Mouse (Mus musculus): ENCODE data around the gene Lin9.
"Not testable (repeated sequence)": the region's sequence is repeated elsewhere in the genome, so short reads cannot be mapped to it uniquely, and the experiment has no call there.

Gene Lin9

DNA sequence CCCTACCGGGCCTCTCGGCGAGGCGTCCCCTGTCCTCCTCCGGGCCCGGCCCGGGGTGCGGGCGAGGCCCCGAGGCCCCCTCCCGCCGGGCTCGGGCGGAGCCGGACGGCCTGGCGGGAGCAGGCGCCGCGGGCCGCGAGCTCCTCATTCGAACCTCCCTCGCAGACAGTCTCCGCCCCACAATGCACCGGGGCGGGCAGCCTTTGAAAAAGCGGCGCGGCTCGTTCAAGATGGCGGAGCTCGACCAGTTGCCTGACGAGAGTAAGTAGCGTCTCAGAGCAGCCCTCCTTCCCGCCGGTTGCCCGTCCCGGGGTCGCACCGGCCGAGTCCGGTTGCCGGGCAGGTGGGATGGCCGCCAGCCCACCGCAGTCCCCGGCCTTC lies at the start of gene Lin9:
Lin9 (plus strand) TSS at position 14 of the 381 bp plus-strand sequence.
- peak; percentile 91 for DNase-seq

DNA sequence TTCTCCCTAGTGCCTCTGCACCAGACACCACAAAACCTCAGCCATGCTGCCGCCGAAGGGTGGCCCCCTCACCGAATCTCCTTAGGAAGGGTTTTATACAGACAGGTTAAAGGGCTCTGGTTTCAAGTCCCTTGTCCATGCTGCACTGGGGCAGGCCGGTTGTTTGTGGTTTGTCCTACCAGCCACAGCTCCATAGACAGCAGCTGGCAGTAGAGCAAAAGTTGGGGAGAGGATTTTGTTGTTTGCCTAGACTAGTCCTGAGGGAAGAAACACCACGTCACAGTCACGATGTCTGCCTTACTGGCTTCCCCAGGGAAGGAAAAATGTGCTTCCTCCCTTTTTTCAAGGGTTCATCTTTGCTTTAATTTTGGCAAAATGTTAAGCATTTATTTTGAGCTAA lies 40.4 kb upstream of the Lin9 start:
- DNase-seq = no peak

DNA sequence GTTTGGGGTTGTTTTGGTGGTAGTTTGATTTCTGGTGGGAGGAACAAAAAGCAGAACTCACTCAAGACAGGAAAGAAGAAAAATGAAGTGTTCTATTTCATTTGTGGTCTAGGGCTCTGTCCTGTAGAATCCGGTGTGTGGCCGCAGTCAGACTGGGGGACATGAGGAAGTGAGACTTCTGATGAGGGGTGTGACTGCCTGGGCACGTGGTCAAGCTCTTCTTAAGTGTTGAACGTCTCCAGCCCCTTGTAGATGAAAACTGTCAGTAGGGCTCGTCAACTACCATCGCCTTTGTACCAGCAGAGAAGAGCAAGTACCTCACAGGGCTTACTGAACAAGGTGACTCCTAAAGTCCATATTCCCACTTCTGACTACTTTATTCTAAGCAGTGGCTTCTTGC lies 39.1 kb upstream of the Lin9 start:
- DNase-seq = no peak

DNA sequence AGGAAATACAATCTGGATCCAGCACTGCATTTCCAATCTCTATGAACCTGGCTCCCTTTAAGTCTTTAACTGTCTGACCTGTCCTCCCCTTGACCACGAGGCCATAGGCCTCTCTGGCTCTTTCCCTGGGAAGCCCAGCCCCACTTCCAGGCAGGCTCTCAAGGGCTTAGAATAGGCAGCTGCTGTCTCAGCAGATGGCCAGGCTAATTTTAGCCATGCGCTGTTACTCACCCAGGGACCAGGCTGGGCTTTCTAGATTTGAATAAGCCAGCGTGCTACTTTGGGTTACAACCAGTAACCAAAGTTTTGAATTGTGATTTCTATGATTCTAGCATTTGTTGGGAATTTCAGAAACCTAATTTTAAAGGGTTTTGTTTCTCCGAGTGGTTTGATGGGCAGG lies 36.4 kb upstream of the Lin9 start:
- DNase-seq = peak; percentile 87

DNA sequence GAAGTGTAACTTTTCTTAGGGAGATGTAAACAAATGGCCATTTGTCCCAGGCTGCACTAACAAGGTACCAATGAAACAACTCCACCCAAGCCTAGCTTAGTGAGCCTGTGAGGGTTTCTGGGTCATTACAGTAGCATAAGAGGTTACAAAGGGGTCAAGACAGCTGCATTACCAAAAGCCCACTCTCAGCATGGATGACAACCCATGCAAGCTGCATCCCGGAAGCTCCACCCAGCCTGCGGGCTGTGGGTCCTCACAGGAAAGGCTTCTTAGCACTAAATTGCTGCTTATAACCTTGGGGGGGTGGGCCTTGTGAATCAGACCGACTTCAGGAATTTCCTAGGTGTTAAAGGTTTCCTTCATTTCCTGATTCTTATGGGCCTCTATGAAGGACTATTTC lies 34.8 kb upstream of the Lin9 start:
- no peak for DNase-seq

DNA sequence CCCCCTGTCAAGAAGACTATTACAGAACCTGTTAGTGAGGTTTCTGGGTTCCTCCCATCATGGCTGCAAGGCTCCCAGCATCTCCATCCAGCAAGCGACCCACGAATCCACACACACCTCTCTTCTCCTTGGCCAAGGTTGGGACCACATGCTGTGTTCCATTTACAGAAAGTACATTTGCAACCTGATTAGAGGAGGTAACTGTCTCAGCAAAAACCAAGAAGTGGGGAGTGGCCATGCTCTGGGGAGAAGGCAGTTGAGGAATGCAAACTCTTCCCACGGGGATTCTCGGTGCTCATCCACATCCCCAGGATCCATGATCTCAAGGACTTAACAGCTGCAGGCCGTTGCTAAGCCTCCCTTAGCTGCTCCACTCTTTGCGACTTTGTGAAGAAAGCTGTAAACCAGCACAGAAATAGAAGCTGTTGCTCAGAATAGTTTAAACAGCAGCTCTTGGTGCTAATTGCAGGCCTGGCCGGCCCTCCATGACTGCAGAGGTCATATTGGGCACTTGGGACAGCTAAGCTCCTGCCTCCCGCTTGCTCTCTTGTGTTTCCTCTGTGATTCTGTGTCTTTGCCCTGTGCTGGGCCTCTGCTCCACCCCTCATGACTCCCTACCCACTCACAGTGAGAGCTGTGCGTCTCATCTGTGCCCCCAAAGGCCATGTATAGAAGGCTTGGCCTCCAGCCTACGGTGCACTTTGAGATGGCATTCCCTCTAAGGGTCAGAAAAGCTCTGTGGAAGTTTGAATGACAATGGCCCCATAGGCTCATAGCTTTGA lies 34.0 kb upstream of the Lin9 start:
- no peak for DNase-seq

DNA sequence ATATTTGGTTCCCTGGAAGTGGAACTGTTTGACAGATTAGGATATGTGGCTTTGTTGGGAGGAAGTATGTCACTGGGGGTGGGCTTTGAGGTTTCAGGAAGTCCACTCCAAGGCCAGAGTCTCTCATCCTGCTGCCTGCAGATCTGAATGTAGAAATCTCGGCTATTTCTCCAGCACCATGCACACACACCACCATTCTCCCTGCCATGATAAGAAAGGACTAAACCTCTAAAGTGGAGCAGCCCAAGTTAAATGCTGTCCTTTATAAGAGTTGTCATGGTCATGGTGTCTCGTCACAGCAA lies 33.4 kb upstream of the Lin9 start:
- no peak for DNase-seq

DNA sequence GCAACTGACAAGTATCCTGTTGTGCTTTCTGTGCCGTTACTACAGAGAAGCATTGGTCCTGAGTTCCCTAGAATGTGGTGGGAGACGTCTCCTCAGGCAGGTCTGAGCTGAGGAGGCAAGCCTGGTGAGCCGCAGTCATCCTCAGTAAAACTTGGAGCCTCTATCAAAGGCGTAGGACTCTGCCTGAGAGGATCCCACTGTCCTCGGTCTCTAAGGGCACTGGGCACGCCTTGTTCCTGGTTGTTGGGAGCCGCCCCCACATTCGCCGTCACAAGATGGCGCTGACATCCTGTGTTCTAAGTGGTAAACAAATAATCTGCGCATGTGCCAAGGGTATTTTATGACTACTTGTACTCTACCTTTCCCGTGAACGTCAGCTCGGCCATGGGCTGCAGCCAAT lies 29.1 kb upstream of the Lin9 start:
- DNase-seq = not testable (repeated sequence)

DNA sequence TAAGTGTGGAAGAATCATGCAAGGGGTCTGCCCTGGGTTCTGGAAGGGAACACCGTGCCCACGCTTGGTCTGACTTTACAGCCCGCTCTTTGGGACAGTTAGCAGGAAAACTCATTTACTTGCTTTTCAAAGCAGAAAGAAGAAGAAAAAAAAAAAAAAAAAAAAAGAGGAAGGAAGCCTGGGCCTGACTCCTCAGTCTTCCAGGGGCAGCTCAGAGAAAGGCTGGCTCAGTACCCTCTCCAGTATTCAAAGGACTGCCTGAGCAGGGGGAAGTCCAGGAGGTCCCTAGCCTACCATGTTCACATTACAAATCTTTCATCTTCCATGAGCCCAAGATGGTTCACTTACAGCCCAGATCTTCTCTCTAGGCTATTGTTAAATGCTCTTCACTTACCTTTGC lies 24.2 kb upstream of the Lin9 start:
- no peak for DNase-seq

DNA sequence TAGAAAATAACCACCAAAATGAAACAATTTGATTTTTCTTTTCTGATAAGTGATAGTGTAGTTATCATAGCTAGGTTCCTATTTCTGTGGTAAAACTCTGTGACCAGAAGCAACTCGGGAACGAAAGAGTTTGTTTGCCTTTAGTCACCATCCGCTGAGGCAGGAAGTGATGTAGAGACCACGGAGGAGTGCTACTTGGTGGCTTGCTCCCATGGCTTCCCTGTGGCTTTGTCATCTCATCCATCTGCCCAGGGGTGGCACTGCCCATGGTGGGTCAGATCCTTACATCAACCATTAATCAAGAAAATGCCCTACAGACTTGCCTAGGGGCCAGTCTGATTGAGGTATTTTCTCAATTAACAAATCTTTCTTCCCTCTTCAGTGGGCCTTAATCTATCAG lies 18.6 kb upstream of the Lin9 start:
- no peak for DNase-seq

DNA sequence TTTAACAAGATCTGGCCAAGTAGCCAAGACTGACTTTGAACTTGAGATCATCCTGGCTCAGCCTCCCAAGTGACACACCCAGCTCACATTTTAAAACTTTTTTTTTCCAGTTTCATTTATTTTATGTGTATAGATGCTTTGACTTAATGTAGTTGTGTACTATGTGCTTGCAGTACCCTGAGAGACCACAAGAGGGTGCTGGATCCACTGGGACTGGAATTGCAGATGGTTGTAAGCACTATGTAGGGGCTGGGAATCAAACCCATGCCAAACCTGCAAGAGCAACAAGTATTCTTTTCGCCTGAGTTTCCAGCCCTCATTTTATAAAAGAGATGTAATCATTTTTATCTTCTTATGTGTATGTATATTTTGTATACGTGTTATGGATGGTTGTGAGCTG lies 17.0 kb upstream of the Lin9 start:
- no peak for DNase-seq

DNA sequence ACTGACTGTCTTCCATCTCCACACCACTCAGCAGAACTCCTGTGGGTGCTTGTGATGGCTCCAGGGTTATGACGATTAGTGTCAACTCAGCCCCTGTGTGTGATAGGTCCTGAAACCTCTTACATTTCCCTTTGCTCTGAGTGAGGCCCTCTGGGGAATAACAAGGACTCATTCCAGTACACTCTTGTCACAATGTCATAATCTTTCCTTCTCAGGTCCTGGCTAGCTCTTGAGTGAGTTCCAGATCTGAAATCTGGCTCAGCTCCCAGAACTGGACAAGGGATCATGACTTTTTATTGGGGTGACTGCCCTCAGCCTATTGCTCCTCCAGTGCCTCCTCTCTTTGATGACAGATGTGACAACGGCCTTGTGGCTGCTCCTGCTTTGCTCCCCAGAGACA lies 14.8 kb upstream of the Lin9 start:
- DNase-seq = no peak

DNA sequence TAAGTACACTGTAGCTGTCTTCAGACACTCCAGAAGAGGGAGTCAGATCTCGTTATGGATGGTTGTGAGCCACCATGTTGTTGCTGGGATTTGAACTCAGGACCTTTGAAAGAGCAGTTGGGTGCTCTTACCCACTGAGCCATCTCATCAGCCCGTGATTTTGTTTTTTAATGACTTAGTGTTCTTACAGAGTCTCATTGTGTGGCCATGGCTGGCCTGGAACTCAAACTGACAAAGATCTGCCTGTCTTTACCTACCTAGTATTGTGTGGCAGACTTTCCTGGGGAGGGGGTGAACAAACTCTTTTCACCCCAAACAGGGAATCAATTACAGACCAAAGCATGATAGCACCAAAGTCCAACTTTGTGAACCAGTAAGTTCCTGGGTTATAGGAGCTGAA lies 3.2 kb upstream of the Lin9 start:
- not testable (repeated sequence) for DNase-seq

DNA sequence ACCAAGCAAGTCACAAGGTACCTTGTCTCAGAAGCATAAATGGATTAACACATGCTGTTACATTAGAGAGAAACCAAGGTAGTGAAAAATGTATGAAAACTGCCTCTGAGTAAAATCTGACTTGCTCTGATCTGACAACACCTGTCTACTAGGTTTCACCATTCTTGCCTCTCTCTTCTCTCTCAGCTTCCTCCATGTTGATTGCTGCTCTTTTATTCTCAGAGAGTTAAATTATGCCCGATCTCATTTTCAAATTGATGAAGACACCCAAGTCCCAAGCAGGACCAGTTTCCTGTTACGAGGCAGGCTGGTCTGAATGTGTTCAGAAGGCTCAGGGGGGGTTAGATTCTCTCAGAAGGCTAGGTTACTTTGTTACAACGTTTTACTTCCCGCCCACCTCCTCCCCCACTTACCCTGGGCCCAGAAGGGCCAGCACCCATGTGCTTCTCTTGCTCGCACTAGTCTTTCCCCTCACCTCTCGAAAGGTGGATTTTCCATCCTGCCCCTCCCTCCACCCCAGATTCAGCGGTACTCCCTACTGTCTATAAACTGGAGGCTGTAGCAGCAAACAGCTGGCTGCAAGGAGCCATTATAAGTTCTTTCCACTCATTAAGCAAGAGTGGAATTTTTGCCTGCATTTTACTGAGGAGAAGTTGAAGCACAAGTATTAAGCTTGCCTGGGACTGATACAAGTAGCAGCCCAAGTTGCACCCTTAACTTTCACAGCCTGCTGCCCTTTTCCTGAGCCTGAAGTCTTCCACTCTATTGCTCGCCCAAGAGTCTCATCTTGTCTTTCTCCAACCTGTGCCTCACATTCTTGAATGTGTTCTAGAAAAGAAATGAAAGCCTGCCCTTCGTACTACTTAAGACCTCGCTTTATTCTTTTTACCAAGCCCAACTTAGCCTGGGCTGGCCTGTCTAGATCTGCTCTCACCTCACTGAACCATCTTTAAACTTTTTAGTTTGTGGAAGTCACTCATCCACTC lies 1.2 kb upstream of the Lin9 start:
- DNase-seq = no peak

DNA sequence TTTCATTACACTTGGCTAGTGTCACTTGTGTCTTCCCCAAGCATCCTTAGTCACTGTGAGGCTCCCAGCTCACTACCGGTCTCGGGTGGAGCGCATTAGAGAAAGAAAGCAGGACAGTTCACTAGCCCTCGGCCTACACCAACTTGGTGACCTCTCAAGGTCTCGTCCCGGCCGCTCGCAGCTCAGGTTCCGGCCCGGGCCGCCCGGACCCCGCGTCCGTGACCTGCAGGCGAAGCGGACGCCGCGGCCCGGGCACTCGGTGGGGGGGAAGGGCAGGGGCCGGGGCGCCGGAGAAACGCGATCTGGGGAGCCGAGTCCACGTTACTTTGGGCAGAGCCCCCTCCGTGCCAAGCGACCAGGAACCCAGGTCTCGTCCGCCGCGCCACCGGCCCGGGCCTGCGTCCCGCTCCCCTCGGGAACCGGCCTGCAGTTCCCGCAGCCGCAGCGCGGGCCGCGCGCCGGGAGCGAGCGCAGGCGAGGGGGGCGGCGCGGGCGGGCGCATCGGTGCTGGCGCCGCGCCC lies 285 bp upstream of the Lin9 start:
- no peak for DNase-seq

DNA sequence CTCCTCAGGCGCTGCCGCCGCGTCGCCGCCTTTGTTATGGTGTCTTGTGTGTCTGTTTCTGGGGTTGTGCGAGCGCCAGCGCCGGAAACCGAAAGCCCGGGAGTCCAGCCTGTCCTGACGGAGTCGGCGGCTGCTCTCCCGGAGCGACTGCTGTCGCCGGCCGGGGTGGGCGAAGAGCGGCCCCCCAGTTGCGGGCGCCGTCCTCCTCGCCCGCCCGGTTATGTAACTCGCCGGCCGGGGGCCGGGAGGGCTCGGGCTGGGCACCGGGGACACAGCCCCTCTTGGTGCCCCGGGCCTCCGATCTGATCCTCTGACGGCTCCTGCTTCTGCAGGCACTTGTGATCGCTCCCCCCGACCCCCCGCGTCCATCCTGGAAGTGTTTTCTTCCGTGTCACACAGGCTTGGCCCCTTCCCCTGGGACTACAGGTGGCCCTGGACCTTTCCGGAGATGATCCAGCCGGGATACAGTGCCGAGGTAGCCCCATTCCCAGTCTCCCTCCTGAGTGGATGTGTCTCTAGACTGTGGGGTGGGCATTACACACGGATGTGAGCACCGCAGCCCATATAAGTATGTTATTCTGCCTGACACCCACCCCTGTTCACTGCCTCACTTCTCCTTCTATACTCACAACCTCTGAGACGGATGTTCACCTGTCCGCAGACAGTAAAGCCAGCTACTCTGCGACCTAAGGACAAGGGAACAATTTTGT lies 723 bp downstream of the Lin9 start:
- DNase-seq = no peak

DNA sequence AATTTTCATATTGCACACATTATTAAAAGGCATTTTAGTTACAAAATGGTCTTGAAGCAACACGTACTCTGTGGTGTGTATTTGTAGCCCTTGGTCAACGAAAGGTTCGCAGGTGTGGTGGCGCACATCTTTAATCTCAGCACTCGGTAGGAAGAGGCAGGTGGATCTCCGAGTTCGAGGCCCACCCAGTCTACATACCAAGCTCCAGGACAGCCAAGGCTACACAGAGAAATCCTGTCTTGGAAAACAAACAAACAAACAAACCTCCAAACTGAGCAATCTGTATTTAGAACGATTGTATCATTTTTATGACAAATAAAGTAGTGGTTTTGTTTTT lies 1.2 kb downstream of the Lin9 start:
- no peak for DNase-seq

DNA sequence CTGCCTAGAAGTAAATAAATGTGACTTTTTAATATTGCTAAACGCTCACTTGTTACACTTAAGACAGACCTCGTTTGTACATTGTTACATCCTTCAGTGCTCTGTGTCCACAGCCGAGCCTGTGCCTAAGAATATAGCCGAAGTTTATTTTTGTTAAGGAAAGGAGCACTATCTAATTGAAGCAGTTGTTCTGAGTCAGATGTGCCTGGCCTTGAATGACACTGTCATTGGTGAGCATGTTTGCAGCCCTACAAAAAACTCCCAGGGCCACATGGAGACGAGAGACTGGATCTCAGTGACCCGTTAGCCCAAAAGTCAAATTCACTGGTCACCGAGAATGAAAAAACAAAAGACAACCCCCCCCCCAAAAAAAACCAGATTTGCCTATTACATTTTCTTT lies 50.3 kb downstream of the Lin9 start:
- no peak for DNase-seq

DNA sequence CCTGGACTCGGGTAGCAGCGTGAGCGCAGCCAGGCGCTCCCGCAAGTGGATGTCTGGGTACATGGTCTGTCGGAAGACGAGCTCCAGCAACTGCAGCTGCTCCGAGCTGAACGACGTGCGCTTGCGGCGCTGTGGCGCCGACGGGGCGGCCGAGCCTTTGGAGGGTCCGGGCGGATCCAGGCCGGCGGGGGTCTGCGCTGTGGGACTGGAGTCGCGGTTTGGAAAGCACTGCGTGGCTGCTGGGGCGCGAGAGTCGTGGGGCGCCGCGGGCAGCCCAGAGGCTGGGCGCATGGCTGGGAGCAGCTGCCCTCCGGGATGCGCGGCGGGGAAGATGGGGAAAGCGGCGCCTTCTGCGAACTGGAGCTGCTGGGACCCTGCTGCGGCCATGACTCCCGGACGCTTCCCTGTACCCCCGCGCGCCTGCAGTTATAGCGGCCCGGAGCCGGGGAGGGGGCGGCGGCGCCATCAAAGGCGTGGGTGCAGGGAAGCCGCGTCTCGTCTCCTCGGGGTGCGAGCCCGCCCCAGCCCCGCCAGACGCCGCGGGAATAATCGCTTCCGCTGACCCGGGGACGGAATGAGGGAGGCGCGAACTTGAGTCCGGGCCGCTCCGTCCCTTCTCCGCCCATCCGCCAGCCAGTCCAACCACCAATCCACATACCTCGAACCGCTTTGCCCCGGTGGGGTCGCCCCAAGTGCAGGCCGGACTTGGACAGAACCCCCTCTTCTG lies 55.8 kb downstream of the Lin9 start, which contains the start of gene Mixl1:
Mixl1 (minus strand) TSS at position 409 of the 727 bp plus-strand sequence.
- no peak for DNase-seq

DNA sequence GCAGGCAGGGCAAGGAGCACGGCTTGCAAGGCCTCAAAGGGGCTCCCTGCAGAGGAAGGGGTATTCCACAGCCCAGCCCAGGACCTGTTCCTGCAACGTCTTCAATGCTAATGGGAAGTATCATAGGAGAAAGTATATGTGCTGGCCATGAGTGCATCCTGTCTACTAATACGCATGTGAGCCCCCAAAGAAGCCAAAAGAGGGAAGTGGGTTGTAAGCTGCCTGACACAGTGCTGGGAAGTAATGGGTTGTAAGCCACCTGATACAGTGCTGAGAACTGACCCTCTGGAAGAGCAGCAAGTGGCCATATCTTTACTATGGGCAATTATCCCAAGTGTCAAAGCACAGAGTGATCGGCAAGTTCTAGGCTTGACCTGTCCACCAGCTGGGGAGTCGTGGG lies 57.1 kb downstream of the Lin9 start:
- no peak for DNase-seq

DNA sequence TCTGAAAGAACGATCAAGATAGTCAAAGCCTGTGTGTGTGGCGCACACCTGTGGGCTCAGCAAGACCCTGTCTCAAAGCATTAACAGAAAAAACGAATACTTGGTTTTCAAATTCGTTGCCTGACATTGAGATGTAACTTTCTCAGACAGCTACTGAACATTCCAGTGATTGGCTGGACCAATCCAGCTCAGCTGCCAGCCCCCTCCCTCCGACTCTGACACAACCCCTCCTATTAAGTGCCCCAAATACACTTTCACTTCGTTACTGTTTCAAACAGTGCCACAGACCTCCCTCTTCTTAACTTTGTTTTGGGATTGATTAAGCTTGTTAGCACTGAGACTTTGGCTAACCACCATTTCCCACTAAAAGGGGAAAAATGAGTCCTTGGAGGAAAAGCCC lies 62.5 kb downstream of the Lin9 start:
- no peak for DNase-seq

DNA sequence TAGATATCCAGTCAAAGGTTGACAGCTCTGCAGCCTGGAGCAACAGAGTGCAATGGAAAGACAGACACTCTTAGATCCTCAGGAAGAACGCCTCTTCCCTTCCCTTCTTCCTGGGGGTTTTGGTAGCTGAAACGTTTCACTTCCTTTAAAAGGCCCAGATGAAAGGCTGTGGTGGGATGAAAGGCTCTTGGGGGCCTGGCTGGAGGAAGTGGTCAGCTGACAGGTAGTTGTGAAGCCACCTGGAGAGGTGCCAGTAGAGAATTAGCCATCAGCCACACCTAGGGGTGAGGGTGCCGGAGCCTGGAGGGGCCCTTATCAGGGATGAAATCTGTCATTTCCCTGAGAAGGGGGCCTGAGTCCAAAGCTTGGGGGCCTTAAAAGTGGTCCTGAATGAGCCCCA lies 66.4 kb downstream of the Lin9 start:
- DNase-seq = no peak

DNA sequence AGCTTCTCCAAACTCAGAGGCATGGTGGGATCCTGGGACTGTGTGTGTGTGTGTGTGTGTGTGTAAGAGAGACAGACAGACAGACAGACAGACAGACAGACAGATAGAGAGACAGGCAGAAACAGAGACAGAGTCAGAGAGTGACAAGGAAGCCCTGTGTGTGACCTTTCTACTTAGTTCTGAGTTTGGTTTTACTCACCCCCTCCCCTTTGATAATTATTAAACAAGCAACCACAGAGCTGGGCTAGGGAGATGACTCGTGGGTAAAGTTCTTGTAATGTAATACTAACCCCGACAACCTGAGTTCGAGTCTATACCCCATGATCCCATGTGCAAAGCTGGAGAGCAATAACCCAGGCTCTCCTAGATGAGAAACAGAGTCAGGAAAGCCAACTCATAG lies 66.9 kb downstream of the Lin9 start:
- no peak for DNase-seq

All from right cerebral cortex, adult 18-20 months (tissue).